Mouse (Mus musculus) hindbrain, embryonic 16.5 days (tissue): ENCODE results near the gene Cend1. TPM values are rescaled to one million over a fixed set of nuclear protein-coding genes. Genes with fewer than 3 reads are reported as not detected.
"Not testable (repeated sequence)": the region's sequence is repeated elsewhere in the genome, so short reads cannot be mapped to it uniquely, and the experiment has no call there.

Experiments
- ATAC-seq: fragments of 200-750 bp; cut with Nextera tagmentation; 2 replicates; pipeline ENCODE4 v1.8.0; 2017; ENCODE audit warnings: moderate TSS enrichment, moderate library complexity
- H3K27ac ChIP-seq: fragments of 300-500 bp; sonication (generic); 2 replicates; pipeline ENCODE4 v1.5.1; 2014; ENCODE audit warnings: low read depth, mild to moderate bottlenecking, control low read depth, low read length, moderate library complexity
- H3K27me3 ChIP-seq: fragments of 300-500 bp; sonication (generic); replicated peaks from 2 replicates; pipeline ENCODE4 v1.6.1; 2014; ENCODE audit warnings: low read length; ENCODE audit not compliant: control insufficient read depth, insufficient read depth
- H3K36me3 ChIP-seq: fragments of 300-500 bp; sonication (generic); 2 replicates; pipeline ENCODE4 v1.6.1; 2014; ENCODE audit warnings: mild to moderate bottlenecking, low read length, moderate library complexity, mixed read lengths; ENCODE audit not compliant: control insufficient read depth, insufficient read depth
- H3K4me1 ChIP-seq: fragments of 300-500 bp; sonication (generic); 2 replicates; pipeline ENCODE4 v1.6.1; 2014; ENCODE audit warnings: low read depth, low read length; ENCODE audit not compliant: control insufficient read depth, insufficient read depth
- H3K4me2 ChIP-seq: fragments of 300-500 bp; sonication (generic); 2 replicates; pipeline ENCODE4 v1.6.1; 2014; ENCODE audit warnings: mild to moderate bottlenecking, low read length, control low read depth, moderate library complexity
- H3K4me3 ChIP-seq: fragments of 300-500 bp; sonication (generic); 2 replicates; pipeline ENCODE4 v1.5.1; 2014; ENCODE audit warnings: mild to moderate bottlenecking, low read length, control low read depth, moderate library complexity
- H3K9ac ChIP-seq: fragments of 300-500 bp; sonication (generic); 2 replicates; pipeline ENCODE4 v1.6.1; 2014; ENCODE audit warnings: low read depth, mild to moderate bottlenecking, control low read depth, low read length, moderate library complexity
- H3K9me3 ChIP-seq: fragments of 300-500 bp; sonication (generic); 2 replicates; pipeline ENCODE4 v1.6.1; 2014; ENCODE audit warnings: mild to moderate bottlenecking, low read length, moderate library complexity; ENCODE audit not compliant: control insufficient read depth
- WGBS: fragments of 180-500 bp; shearing (Covaris S2); extraction: QIAGEN DNeasy Blood & Tissue Kit; methylation state at CpG from one replicate; pipeline ENCODE4 v1.1.7; 2014; 5-methylcytosine and 5-hydroxymethylcytosine counted together
- polyA plus RNA-seq: library from polyadenylated mRNA; unstranded; fragments of >200 nt; fragmentation: Nextera tagmentation; extraction: Ambion mirVana; gene quantifications from 2 replicates; pipeline ENCODE4 v1.2.1, GENCODE M21; 2015

The Cend1 gene
- polyA plus RNA-seq, 1 experiment from 2014 or later: 245 TPM

DNA sequence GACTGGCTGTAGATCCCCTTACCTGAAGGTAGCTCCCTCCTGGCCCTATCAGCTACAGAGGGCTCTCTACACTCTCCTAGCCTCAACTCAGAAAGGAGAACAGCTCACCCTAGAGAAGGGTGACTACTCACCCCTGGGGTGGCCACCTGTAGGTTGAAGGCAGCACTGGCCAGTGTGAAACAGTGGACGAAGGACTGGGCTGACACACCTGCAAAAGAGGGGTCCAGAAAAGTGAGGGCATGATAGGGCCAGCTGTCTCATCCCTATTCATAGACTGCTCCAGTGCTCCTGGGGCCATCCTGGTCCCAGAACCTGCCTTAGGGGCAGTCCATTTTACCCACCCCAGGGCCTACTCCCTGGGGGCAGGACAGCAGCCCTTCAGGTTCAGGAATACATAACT, 17.6 kb downstream of the Cend1 start:
- Histone ChIP-seq H3K4me1 (peaks cover 13% of the 10 kb centered on the region), H3K27ac (no peak overlapping the region), H3K4me3 (no peak overlapping the region), H3K9me3 (no peaks in the 10 kb centered on the region), H3K36me3 (peaks cover 10% of the 10 kb centered on the region), H3K27me3 (no peaks in the 10 kb centered on the region), H3K9ac (no peak overlapping the region), H3K4me2 (no peak overlapping the region)
- WGBS: 100% methylated on average over 1 of the region's 1 CpGs
- no peak for ATAC-seq

- Histone ChIP-seq H3K36me3 (peaks cover 10% of the 10 kb centered on the region), H3K4me2 (no peak overlapping the region), H3K4me1 (peaks cover 13% of the 10 kb centered on the region), H3K9me3 (no peaks in the 10 kb centered on the region), H3K4me3 (no peak overlapping the region), H3K9ac (no peak overlapping the region), H3K27ac (no peak overlapping the region), H3K27me3 (no peaks in the 10 kb centered on the region)
- no peak for ATAC-seq
- WGBS: 91% methylated on average over 8 of the region's 8 CpGs
Observed at GRCm38 (mm10) chr7:141410631-141411030, 18.7 kb downstream of the Cend1 start.

GRCm38 (mm10) chr7:141408833-141409232, 20.5 kb downstream of the Cend1 start:
- H3K4me2 ChIP-seq: no peak overlapping the region

GRCm38 (mm10) chr7:141407670-141408069, 21.6 kb downstream of the Cend1 start:
- WGBS: 98% methylated on average over 7 of the region's 7 CpGs
- H3K27me3 ChIP-seq, H3K4me2 ChIP-seq, ATAC-seq, H3K4me3 ChIP-seq, H3K27ac ChIP-seq, H3K4me1 ChIP-seq, H3K9me3 ChIP-seq, H3K9ac ChIP-seq: not testable (repeated sequence)
- peaks cover 12% of the 10 kb centered on the region for H3K36me3 ChIP-seq

More at GRCm38 (mm10) chr7:141408833-141409232, 20.5 kb downstream of the Cend1 start:
- peaks cover 10% of the 10 kb centered on the region for H3K36me3 ChIP-seq
- H3K9me3 ChIP-seq: no peaks in the 10 kb centered on the region
- no peak overlapping the region for H3K4me3 ChIP-seq
- H3K27ac ChIP-seq: no peak overlapping the region
- 0 out of 2 replicates have a peak overlapping the region, but pooled peaks have one; percentile 10 for H3K9ac ChIP-seq
- 9% methylated on average over 11 of the region's 11 CpGs for WGBS
- H3K4me1 ChIP-seq: peaks cover 9% of the 10 kb centered on the region
- H3K27me3 ChIP-seq: no peaks in the 10 kb centered on the region
- peak; percentile 34; the same call in 1 of the 2 replicates for ATAC-seq

DNA sequence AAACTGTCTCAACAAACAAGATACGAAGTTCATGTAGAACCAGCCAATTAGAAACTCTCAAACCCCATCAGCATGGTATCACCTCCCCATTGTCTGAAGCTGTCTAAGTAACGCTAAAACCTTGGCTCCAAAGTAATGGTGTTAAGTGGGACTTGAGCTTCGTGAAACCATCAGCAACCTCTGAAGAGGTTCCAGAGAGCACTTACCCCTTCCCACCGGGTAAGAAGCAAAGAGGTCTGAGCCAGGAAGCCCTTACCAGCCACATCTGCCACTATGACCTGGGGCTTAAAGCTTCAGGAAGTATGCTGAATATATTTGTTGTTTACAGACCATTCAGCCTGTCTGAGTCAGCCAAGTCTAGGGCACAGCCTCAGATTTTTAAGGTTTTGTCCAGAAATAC, 23.8 kb downstream of the Cend1 start:
- H3K27me3 ChIP-seq: no peaks in the 10 kb centered on the region
- WGBS: 88% methylated on average over 4 of the region's 4 CpGs
- H3K9me3 ChIP-seq: no peaks in the 10 kb centered on the region
- H3K4me2 ChIP-seq: no peak overlapping the region
- peaks cover 2% of the 10 kb centered on the region; the same call in 1 of the 2 replicates for H3K4me1 ChIP-seq
- H3K9ac ChIP-seq: no peak overlapping the region
- no peak overlapping the region for H3K4me3 ChIP-seq
- peaks cover 21% of the 10 kb centered on the region for H3K36me3 ChIP-seq
- ATAC-seq: no peak
- no peak overlapping the region for H3K27ac ChIP-seq

GRCm38 (mm10) chr7:141403305-141403704, 26.0 kb downstream of the Cend1 start:
- H3K27me3 ChIP-seq: no peaks in the 10 kb centered on the region
- peaks cover 24% of the 10 kb centered on the region for H3K36me3 ChIP-seq
- H3K4me2 ChIP-seq: no peak overlapping the region
- H3K4me3 ChIP-seq: no peak overlapping the region
- no peaks in the 10 kb centered on the region for H3K9me3 ChIP-seq
- ATAC-seq: peak; percentile 63; the same call in 1 of the 2 replicates
- H3K4me1 ChIP-seq: no peaks in the 10 kb centered on the region
- H3K27ac ChIP-seq: no peak overlapping the region
- 39% methylated on average over 5 of the region's 5 CpGs for WGBS
- H3K9ac ChIP-seq: no peak overlapping the region

GRCm38 (mm10) chr7:141395348-141395747, 33.9 kb downstream of the Cend1 start:
- H3K4me3 ChIP-seq: no peak overlapping the region
- H3K9me3 ChIP-seq: no peaks in the 10 kb centered on the region
- ATAC-seq: no peak
- peaks cover 18% of the 10 kb centered on the region for H3K36me3 ChIP-seq
- WGBS: 92% methylated on average over 1 of the region's 1 CpGs
- H3K27me3 ChIP-seq: no peaks in the 10 kb centered on the region
- no peak overlapping the region for H3K27ac ChIP-seq
- H3K4me2 ChIP-seq: no peak overlapping the region
- no peak overlapping the region for H3K9ac ChIP-seq
- H3K4me1 ChIP-seq: peaks cover 13% of the 10 kb centered on the region

GRCm38 (mm10) chr7:141394771-141395170, 34.5 kb downstream of the Cend1 start:
- Histone ChIP-seq H3K36me3 (peaks cover 17% of the 10 kb centered on the region), H3K9ac (no peak overlapping the region), H3K4me2 (no peak overlapping the region), H3K4me3 (no peak overlapping the region), H3K9me3 (no peaks in the 10 kb centered on the region), H3K27ac (no peak overlapping the region), H3K4me1 (peaks cover 13% of the 10 kb centered on the region), H3K27me3 (no peaks in the 10 kb centered on the region)
- 19% methylated on average over 6 of the region's 6 CpGs for WGBS
- no peak for ATAC-seq

GRCm38 (mm10) chr7:141394158-141394557, 35.1 kb downstream of the Cend1 start:
- Histone ChIP-seq H3K4me1 (peaks cover 13% of the 10 kb centered on the region), H3K9ac (no peak overlapping the region), H3K36me3 (peaks cover 14% of the 10 kb centered on the region), H3K4me2 (no peak overlapping the region), H3K27ac (no peak overlapping the region), H3K4me3 (no peak overlapping the region), H3K9me3 (no peaks in the 10 kb centered on the region), H3K27me3 (no peaks in the 10 kb centered on the region)
- 89% methylated on average over 7 of the region's 7 CpGs for WGBS
- ATAC-seq: no peak
